Mouse (Mus musculus): ENCODE results near the gene Dcaf15. TPM values are rescaled to one million over a fixed set of nuclear protein-coding genes. Genes with fewer than 3 reads are reported as not detected.

Gene Dcaf15
- total and polyA plus RNA-seq, 3 experiments, result 34.4 to 56.1 TPM; not detected in 1

DNA sequence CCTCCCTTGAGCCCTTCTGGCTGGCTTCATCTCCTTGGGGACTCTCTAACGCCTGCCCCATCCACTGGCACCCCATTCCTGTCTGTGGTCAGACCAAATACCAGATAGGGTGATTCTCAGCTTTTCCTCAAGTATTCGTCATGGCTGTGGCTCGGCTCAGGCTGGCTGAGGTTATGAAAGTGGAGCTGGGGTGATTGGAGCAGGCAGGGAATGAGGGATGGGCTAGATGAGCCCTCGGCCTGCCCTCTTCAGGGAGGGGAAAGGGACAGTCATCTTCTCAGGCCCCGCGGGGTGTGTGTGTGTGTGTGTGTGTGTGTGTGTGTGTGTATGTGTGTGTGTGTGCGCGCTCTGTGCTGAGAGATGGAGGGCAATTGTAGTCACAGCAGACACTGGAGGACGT lies 21.1 kb upstream of the Dcaf15 start, which contains the start of gene Podnl1:
Podnl1 (plus strand) TSS at position 334 of the 400 bp plus-strand sequence.
- H3K9me3 ChIP-seq (replicated peaks; ENCODE audit: insufficient read depth, low read length), result no peaks in the 10 kb centered on the region
- no peak for DNase-seq (ENCODE audit: low read depth, low spot score)
- no peak within 1 kb of the TSS for H3K4me3 ChIP-seq (ENCODE audit: control insufficient read depth in 1 of 2, insufficient read depth in 1 of 2, low read depth in 2 of 2, low read length in 2 of 2)
- no peak within 1 kb of the TSS for H3K9ac ChIP-seq (ENCODE audit: control insufficient read depth, low read depth, low read length, poor library complexity, severe bottlenecking)
- H3K27ac ChIP-seq (ENCODE audit: control insufficient read depth, low read depth, low read length), result no peak within 1 kb of the TSS
- H3K4me1 ChIP-seq (ENCODE audit: control insufficient read depth in 1 of 2, insufficient read depth in 2 of 2, low read length in 2 of 2), result peaks cover 0 to 7% of the 10 kb centered on the region in 2 experiments; a peak in 1 of 4 replicates
- no peaks in the 10 kb centered on the region for H3K79me2 ChIP-seq (ENCODE audit: control insufficient read depth, insufficient read depth, low read length, poor library complexity)
- no peaks in the 10 kb centered on the region for H3K36me3 ChIP-seq (ENCODE audit: control insufficient read depth in 1 of 2, insufficient read depth in 2 of 2, low read length in 2 of 2)
- TF ChIP-seq RAD21 (IDR thresholded peaks at IDR 0.05; ENCODE audit: low read depth, low read length) (no peak), TAL1 (IDR thresholded peaks at IDR 0.05; ENCODE audit: low read length) (no peak), ZNF384 (IDR thresholded peaks at IDR 0.05; ENCODE audit: low read depth, low read length) (no peak), BHLHE40 (IDR thresholded peaks at IDR 0.05; ENCODE audit: borderline replicate concordance, low read depth, low read length) (no peak), TBP (IDR thresholded peaks at IDR 0.05; ENCODE audit: low read depth, low read length) (no peak), USF1 (IDR thresholded peaks at IDR 0.05; ENCODE audit: low read depth, low read length) (no peak), ELF1 (IDR thresholded peaks at IDR 0.05; ENCODE audit: low read depth, low read length) (no peak), GATA1 (IDR thresholded peaks at IDR 0.05; ENCODE audit: low read depth, low read length) (no peak), ZC3H11A (IDR thresholded peaks at IDR 0.05; ENCODE audit: low read depth, low read length) (no peak), MYB (IDR thresholded peaks at IDR 0.05; ENCODE audit: low read depth, low read length) (no peak), RCOR1 (IDR thresholded peaks at IDR 0.05; ENCODE audit: low read depth, low read length) (no peak), POLR2AphosphoS5 (IDR thresholded peaks at IDR 0.05; ENCODE audit: borderline replicate concordance, low read depth, low read length) (no peak), POLR2A (IDR thresholded peaks at IDR 0.05; ENCODE audit: control insufficient read depth in 1 of 2, insufficient read depth in 1 of 2, low read depth in 1 of 2, low read length in 2 of 2, poor library complexity in 1 of 2) (no peak), EP300 (IDR thresholded peaks at IDR 0.05; ENCODE audit: low read depth in 1 of 2, low read length in 2 of 2) (no peak), NELFE (IDR thresholded peaks at IDR 0.05; ENCODE audit: low read depth, low read length) (no peak)
- H3K27me3 ChIP-seq (ENCODE audit: control insufficient read depth in 1 of 2, insufficient read depth in 2 of 2, low read length in 2 of 2), result no peaks in the 10 kb centered on the region

DNA sequence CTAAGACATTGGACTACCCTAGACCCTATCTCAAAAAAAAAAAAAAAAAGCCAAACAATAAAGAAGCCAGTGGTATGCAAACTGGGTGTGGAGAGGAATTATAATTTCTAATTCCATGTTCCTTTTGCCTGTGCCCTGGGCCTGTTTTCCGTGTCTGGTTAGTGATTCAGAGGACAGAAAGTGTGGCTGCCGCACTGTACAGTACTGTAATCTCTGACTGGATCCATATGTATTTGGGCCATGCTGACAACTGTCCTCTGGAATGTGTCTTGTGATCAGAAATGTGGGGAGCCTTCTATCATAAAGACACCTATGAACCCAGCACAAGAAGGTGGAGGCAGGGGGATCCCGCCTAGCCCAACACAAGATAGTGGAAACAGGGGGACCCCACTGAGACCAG lies 17.6 kb upstream of the Dcaf15 start:
- H3K9me3 ChIP-seq (replicated peaks; ENCODE audit: insufficient read depth, low read length), result no peaks in the 10 kb centered on the region
- TF ChIP-seq ELF1 (IDR thresholded peaks at IDR 0.05; ENCODE audit: low read depth, low read length) (no peak), EP300 (IDR thresholded peaks at IDR 0.05; ENCODE audit: low read depth in 1 of 2, low read length in 2 of 2) (no peak), POLR2A (IDR thresholded peaks at IDR 0.05; ENCODE audit: control insufficient read depth in 1 of 2, insufficient read depth in 1 of 2, low read depth in 1 of 2, low read length in 2 of 2, poor library complexity in 1 of 2) (no peak), MYC (IDR thresholded peaks at IDR 0.05; ENCODE audit: low read depth, low read length) (no peak), NELFE (IDR thresholded peaks at IDR 0.05; ENCODE audit: low read depth, low read length) (no peak), MYB (IDR thresholded peaks at IDR 0.05; ENCODE audit: low read depth, low read length) (no peak), SIN3A (IDR thresholded peaks at IDR 0.05; ENCODE audit: low read length) (no peak), POLR2AphosphoS5 (IDR thresholded peaks at IDR 0.05; ENCODE audit: borderline replicate concordance, low read depth, low read length) (no peak), ZKSCAN1 (IDR thresholded peaks at IDR 0.05; ENCODE audit: low read depth, low read length) (no peak), ETS1 (IDR thresholded peaks at IDR 0.05; ENCODE audit: low read depth, low read length) (no peak), MEF2A (IDR thresholded peaks at IDR 0.05; ENCODE audit: extremely low read depth, insufficient replicate concordance, low read depth, low read length, poor library complexity, severe bottlenecking) (no peak), GATA1 (IDR thresholded peaks at IDR 0.05; ENCODE audit: low read depth, low read length) (no peak)
- no peak overlapping the region for H3K9ac ChIP-seq (ENCODE audit: control insufficient read depth, low read depth, low read length, poor library complexity, severe bottlenecking)
- no peaks in the 10 kb centered on the region for H3K36me3 ChIP-seq (ENCODE audit: control insufficient read depth in 1 of 2, insufficient read depth in 2 of 2, low read length in 2 of 2)
- no peak overlapping the region for H3K27ac ChIP-seq (ENCODE audit: control insufficient read depth, low read depth, low read length)
- H3K4me1 ChIP-seq (ENCODE audit: control insufficient read depth in 1 of 2, insufficient read depth in 2 of 2, low read length in 2 of 2), result no peaks in the 10 kb centered on the region
- H3K27me3 ChIP-seq (ENCODE audit: control insufficient read depth in 1 of 2, insufficient read depth in 2 of 2, low read length in 2 of 2), result no peaks in the 10 kb centered on the region
- H3K79me2 ChIP-seq (ENCODE audit: control insufficient read depth, insufficient read depth, low read length, poor library complexity), result no peaks in the 10 kb centered on the region
- DNase-seq (ENCODE audit: low read depth, low spot score), result no peak
- H3K4me3 ChIP-seq (ENCODE audit: control insufficient read depth in 1 of 2, insufficient read depth in 1 of 2, low read depth in 2 of 2, low read length in 2 of 2), result no peak overlapping the region

All from MEL (cell line).